Mouse (Mus musculus): Measurements from ENCODE around the gene Hist1h2aa. TPM values are rescaled to one million over a fixed set of nuclear protein-coding genes. Genes with fewer than 3 reads are reported as not detected.

Hist1h2aa gene
- not detected in 2 replicates for polyA plus RNA-seq (2015; fragmentation: Nextera tagmentation; extraction: Ambion mirVana)

DNA sequence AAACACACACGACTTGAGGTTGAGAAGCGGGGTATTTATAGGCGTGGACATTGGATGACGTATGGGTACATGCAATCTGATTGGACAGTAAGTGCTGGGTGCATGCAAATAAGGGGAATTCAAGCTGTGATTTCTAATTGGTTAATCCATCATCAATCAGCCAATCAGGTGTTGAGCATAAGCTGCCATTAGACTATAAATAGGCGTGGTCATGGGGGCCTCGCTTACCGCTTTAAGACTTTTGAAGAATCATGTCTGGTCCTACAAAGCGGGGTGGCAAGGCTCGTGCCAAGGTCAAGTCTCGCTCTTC lies at the start of gene Hist1h2aa:
TSS of gene Hist1h2aa (plus strand) at position 252 of the 310 bp plus-strand sequence.

DNA sequence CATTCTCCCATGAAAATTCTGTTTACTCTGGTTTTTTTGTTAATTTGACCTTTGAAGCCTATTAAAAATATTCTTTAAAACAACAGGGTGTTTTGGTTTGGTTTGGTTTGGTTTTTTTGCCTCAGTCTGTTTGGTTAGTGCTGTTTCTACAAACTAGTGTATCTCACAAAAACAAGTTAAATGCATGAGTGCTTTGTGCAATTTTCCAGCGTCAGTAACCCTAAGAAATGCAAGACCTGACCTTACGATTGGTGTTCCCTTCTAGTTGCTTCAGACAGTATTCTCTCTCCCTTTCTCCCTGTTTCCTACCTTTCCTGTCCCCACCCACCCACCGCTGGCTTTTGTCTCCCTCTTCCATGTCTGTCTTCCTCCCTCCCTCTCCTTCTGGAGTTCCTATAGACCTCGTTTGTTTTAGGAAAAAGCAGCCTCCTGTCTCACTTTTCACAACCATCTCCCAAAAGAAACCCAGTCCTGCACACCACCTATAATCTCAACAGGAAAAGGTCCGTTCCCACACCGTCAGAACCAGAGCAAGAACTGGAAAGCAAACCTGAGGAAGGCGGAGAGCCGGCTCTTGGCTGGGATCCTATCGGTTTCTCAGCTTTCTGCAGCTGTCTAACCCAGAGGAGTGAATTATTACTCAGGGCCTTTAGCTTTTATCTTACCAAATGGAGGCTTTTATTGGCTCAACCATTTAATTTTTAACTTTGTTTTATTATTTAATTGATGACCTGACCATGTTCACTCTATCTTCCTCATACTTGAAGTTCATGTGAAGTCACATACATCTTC lies 19.7 kb upstream of the Hist1h2aa start, which contains the start of gene Slc17a4:
TSS of gene Slc17a4 (minus strand) at position 634 of the 792 bp plus-strand sequence.

DNA sequence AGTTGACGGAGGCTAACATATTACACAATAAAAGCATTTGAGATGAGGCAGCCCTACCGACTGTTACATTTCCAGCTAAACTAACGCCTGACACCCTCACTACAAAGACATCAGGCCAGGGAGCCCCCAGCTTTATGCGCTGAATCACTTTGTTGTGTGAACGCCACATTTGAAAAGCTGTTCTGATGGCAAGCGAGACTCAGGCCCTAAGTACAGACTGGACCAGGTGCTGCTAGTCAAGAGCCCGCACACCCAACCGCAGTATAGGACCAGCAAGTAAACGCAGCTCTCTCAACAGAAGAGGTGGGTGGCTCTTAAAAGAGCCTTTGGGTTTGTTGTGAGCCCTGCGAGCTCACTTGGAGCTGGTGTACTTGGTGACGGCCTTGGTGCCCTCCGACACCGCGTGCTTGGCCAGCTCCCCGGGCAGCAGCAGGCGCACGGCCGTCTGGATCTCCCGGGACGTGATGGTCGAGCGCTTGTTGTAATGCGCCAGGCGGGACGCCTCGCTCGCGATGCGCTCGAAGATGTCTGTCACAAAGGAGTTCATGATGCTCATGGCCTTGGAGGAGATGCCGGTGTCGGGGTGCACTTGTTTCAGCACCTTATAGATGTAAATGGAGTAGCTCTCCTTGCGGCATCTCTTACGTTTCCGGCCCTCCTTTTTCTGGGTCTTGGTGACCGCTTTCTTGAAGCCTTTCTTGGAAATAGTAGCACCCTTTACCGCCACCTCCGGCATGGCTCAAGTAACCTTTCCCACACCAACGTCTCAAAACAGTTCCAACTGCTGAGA lies 646 bp upstream of the Hist1h2aa start, which contains the start of gene Hist1h2ba:
TSS of gene Hist1h2ba (minus strand) at position 736 of the 790 bp plus-strand sequence.

Small RNA genes within 50 kb of the gene (microRNA-seq; reads per million reads assigned to microRNA genes)
- gene Gm44344: not detected

Other genes with a start within 250 kb of the Hist1h2aa start
- not detected in 2 replicates for gene Hist1h1t, start 238.6 kb upstream of the Hist1h2aa start, polyA plus RNA-seq (2015; fragmentation: Nextera tagmentation; extraction: Ambion mirVana)
- gene Hist1h4c, start 236.0 kb upstream of the Hist1h2aa start, polyA plus RNA-seq (2015; fragmentation: Nextera tagmentation; extraction: Ambion mirVana): 2.4 and 3.7 TPM in 2 replicates
- 6.6 and 7.2 TPM in 2 replicates for gene Hfe, start 223.6 kb upstream of the Hist1h2aa start, polyA plus RNA-seq (2015; fragmentation: Nextera tagmentation; extraction: Ambion mirVana)
- gene Hist1h1c, start 195.7 kb upstream of the Hist1h2aa start, polyA plus RNA-seq (2015; fragmentation: Nextera tagmentation; extraction: Ambion mirVana): 16.4 and 22.5 TPM in 2 replicates
- not detected in 2 replicates for gene Hist1h3c, start 188.9 kb upstream of the Hist1h2aa start, polyA plus RNA-seq (2015; fragmentation: Nextera tagmentation; extraction: Ambion mirVana)
- gene Hist1h2bb, start 187.7 kb upstream of the Hist1h2aa start, polyA plus RNA-seq (2015; fragmentation: Nextera tagmentation; extraction: Ambion mirVana): 0.62 TPM in 1 of 2 replicates, not detected in the other
- 2.7 and 4.7 TPM in 2 replicates for gene Hist1h2ab, start 183.3 kb upstream of the Hist1h2aa start, polyA plus RNA-seq (2015; fragmentation: Nextera tagmentation; extraction: Ambion mirVana)
- 0.58 TPM in 1 of 2 replicates, not detected in the other for gene Hist1h3b, start 182.2 kb upstream of the Hist1h2aa start, polyA plus RNA-seq (2015; fragmentation: Nextera tagmentation; extraction: Ambion mirVana)
- 1.2 TPM in 1 of 2 replicates, not detected in the other for gene Hist1h4b, start 177.4 kb upstream of the Hist1h2aa start, polyA plus RNA-seq (2015; fragmentation: Nextera tagmentation; extraction: Ambion mirVana)
- 0.54 TPM in 1 of 2 replicates, not detected in the other for gene Hist1h4a, start 173.2 kb upstream of the Hist1h2aa start, polyA plus RNA-seq (2015; fragmentation: Nextera tagmentation; extraction: Ambion mirVana)
- 0.66 and 0.94 TPM in 2 replicates for gene Hist1h3a, start 172.1 kb upstream of the Hist1h2aa start, polyA plus RNA-seq (2015; fragmentation: Nextera tagmentation; extraction: Ambion mirVana)
- gene Hist1h1a, start 170.8 kb upstream of the Hist1h2aa start, polyA plus RNA-seq (2015; fragmentation: Nextera tagmentation; extraction: Ambion mirVana): 0.50 and 0.66 TPM in 2 replicates
- gene Trim38, start 164.5 kb upstream of the Hist1h2aa start, polyA plus RNA-seq (2015; fragmentation: Nextera tagmentation; extraction: Ambion mirVana): not detected in 2 replicates
- not detected in 2 replicates for gene Slc17a2, start 127.5 kb upstream of the Hist1h2aa start, polyA plus RNA-seq (2015; fragmentation: Nextera tagmentation; extraction: Ambion mirVana)
- gene Slc17a3, start 95.0 kb upstream of the Hist1h2aa start, polyA plus RNA-seq (2015; fragmentation: Nextera tagmentation; extraction: Ambion mirVana): not detected in 2 replicates
- not detected in 2 replicates for gene Slc17a1, start 66.7 kb upstream of the Hist1h2aa start, polyA plus RNA-seq (2015; fragmentation: Nextera tagmentation; extraction: Ambion mirVana)
- not detected in 2 replicates for gene Slc17a4, start 19.5 kb upstream of the Hist1h2aa start, polyA plus RNA-seq (2015; fragmentation: Nextera tagmentation; extraction: Ambion mirVana)
- gene Hist1h2ba, start 306 bp upstream of the Hist1h2aa start, polyA plus RNA-seq (2015; fragmentation: Nextera tagmentation; extraction: Ambion mirVana): not detected in 2 replicates
- gene Scgn, start 56.8 kb downstream of the Hist1h2aa start, polyA plus RNA-seq (2015; fragmentation: Nextera tagmentation; extraction: Ambion mirVana): 0.88 and 0.98 TPM in 2 replicates